Mouse (Mus musculus): ENCODE results near the gene 4921504E06Rik. TPM values are rescaled to one million over a fixed set of nuclear protein-coding genes. Genes with fewer than 3 reads are reported as not detected.

The 4921504E06Rik gene
- polyA plus RNA-seq, 1 experiment from 2014 or later: not detected

GRCm38 (mm10) chr2:19414222-19414965, 139.3 kb downstream of the 4921504E06Rik start:
- WGBS: 19% methylated on average over 19 of the region's 19 CpGs
- no peak overlapping the region for H3K27ac ChIP-seq
- H3K4me1 ChIP-seq: 0 out of 2 replicates have a peak, but pooled peaks cover 6% of the 10 kb centered on the region
- H3K9ac ChIP-seq: no peak overlapping the region
- peak overlapping the region; percentile 26 for H3K4me3 ChIP-seq
- H3K36me3 ChIP-seq: no peaks in the 10 kb centered on the region
- H3K9me3 ChIP-seq: no peaks in the 10 kb centered on the region
- ATAC-seq (ENCODE audit: borderline replicate concordance, extremely low read depth, low FRiP score, low TSS enrichment): no peak; the same call in 1 of the 2 replicates
- no peaks in the 10 kb centered on the region; the same call in 1 of the 2 replicates for H3K27me3 ChIP-seq
- peak overlapping the region; percentile 51 for H3K4me2 ChIP-seq

Other genes with a start within 250 kb of the 4921504E06Rik start
- gene Msrb2, start 182.5 kb downstream of the 4921504E06Rik start, polyA plus RNA-seq (2015; fragmentation: Nextera tagmentation; extraction: Ambion mirVana): 31.9 and 32.7 TPM in 2 replicates
- gene Ptf1a, start 108.3 kb downstream of the 4921504E06Rik start, polyA plus RNA-seq (2015; fragmentation: Nextera tagmentation; extraction: Ambion mirVana): not detected in 2 replicates
- gene Otud1, start 103.8 kb upstream of the 4921504E06Rik start, polyA plus RNA-seq (2015; fragmentation: Nextera tagmentation; extraction: Ambion mirVana): 6.1 and 6.2 TPM in 2 replicates

All from lung, embryonic 15.5 days (tissue).